Mouse (Mus musculus): Measurements from ENCODE around the gene Sash1.

- no peak for TF ChIP-seq POLR2A (IDR thresholded peaks at IDR 0.05; ENCODE audit: low read depth, low read length)
- no peak for TF ChIP-seq CTCF (IDR thresholded peaks at IDR 0.05; ENCODE audit: borderline replicate concordance, insufficient read depth, low read length)
Measured at GRCm38 (mm10) chr10:8917350-8917749, 31.5 kb upstream of the Sash1 start.

Measured in embryonic fibroblast, embryonic 13.5 days (primary cell).